Mouse (Mus musculus) CH12.LX (cell line): ENCODE data around the gene Yy1. TPM values are rescaled to one million over a fixed set of nuclear protein-coding genes. Genes with fewer than 3 reads are reported as not detected.

Source experiments
- DNase-seq: peaks from one replicate; pipeline ENCODE4 v3.0.0-alpha.2; 2013; ENCODE audit errors: extremely low read depth
- H3K27ac ChIP-seq: 2 replicates; pipeline ENCODE4 v1.5.1; 2012; ENCODE audit warnings: low read depth, mild to moderate bottlenecking, control low read depth, moderate library complexity; ENCODE audit not compliant: insufficient read depth
- H3K27me3 ChIP-seq: replicated peaks from 2 replicates; pipeline ENCODE3; 2012; ENCODE audit warnings: inconsistent platforms
- H3K36me3 ChIP-seq, 2 experiments: replicated peaks in 1 of 2; 2 replicates each; pipeline versions ENCODE3 to v1.6.1; 2012; ENCODE audit warnings: inconsistent platforms in 1 of 2, low read length in 1 of 2, mild to moderate bottlenecking in 1 of 2, mixed read lengths in 1 of 2, moderate library complexity in 1 of 2; ENCODE audit not compliant: control insufficient read depth in 1 of 2, insufficient read depth in 1 of 2
- H3K4me1 ChIP-seq, 2 experiments: 2 replicates each; pipeline ENCODE4 v1.6.1; 2012; ENCODE audit warnings: inconsistent platforms in 1 of 2, moderate library complexity in 1 of 2; ENCODE audit not compliant: insufficient read depth in 2 of 2, control insufficient read depth in 1 of 2
- H3K4me2 ChIP-seq: 2 replicates; pipeline ENCODE4 v1.6.1; 2012; ENCODE audit warnings: low read depth, mild to moderate bottlenecking, control low read depth; ENCODE audit not compliant: poor library complexity, insufficient read depth, severe bottlenecking
- H3K4me3 ChIP-seq, 3 experiments: fragments of 150-350 bp in 1 of 3; sonication (generic) in 1 of 3; replicated peaks in 1 of 3; 2 replicates each; pipeline versions ENCODE3 to v1.5.1; 2011 to 2012; ENCODE audit warnings: low read depth in 2 of 3, low read length in 2 of 3, mild to moderate bottlenecking in 2 of 3, moderate library complexity in 2 of 3, control low read depth in 1 of 3, improper control_type of control experiment in 1 of 3, inconsistent platforms in 1 of 3, mixed read lengths in 1 of 3; ENCODE audit not compliant: poor library complexity in 1 of 3
- H3K79me2 ChIP-seq: replicated peaks from 2 replicates; pipeline ENCODE4 v1.6.1; 2012; ENCODE audit warnings: mild to moderate bottlenecking, moderate library complexity; ENCODE audit not compliant: control insufficient read depth, poor library complexity, insufficient read depth, severe bottlenecking; ENCODE audit errors: extremely low read depth
- H3K9ac ChIP-seq: 2 replicates; pipeline ENCODE4 v1.6.1; 2012; ENCODE audit warnings: low read depth, mild to moderate bottlenecking, control low read depth, moderate library complexity; ENCODE audit not compliant: insufficient read depth
- H3K9me3 ChIP-seq: replicated peaks from 2 replicates; pipeline ENCODE3; 2012; ENCODE audit warnings: low read length, inconsistent platforms, mixed read lengths
- E2F4 ChIP-seq: IDR thresholded peaks from 2 replicates; pipeline ENCODE4 v1.6.1; 2011; ENCODE audit warnings: low read depth, low read length, improper control_type of control experiment; ENCODE audit not compliant: insufficient replicate concordance
- ELF1 ChIP-seq: IDR thresholded peaks from 2 replicates; pipeline ENCODE4 v1.6.1; 2014; ENCODE audit warnings: low read depth, mild to moderate bottlenecking, inconsistent platforms, low read length, improper control_type of control experiment
- EP300 ChIP-seq: IDR thresholded peaks from 2 replicates; pipeline ENCODE4 v1.6.1; 2011; ENCODE audit warnings: low read length, improper control_type of control experiment
- ETS1 ChIP-seq: conservative IDR thresholded peaks from 2 replicates; pipeline ENCODE4 v1.6.1; 2012; ENCODE audit warnings: low read depth, mild to moderate bottlenecking, inconsistent platforms, low read length, improper control_type of control experiment, moderate library complexity
- GABPA ChIP-seq: IDR thresholded peaks from 2 replicates; pipeline ENCODE4 v1.6.1; 2012; ENCODE audit warnings: low read depth, low read length, improper control_type of control experiment, inconsistent platforms; ENCODE audit not compliant: insufficient replicate concordance
- IRF4 ChIP-seq: IDR thresholded peaks from 2 replicates; pipeline ENCODE4 v1.6.1; 2014; ENCODE audit warnings: low read depth, mild to moderate bottlenecking, inconsistent platforms, low read length, improper control_type of control experiment
- JUND ChIP-seq: conservative IDR thresholded peaks from 2 replicates; pipeline ENCODE4 v1.6.1; 2011; ENCODE audit warnings: low read depth, low read length, improper control_type of control experiment
- MAFK ChIP-seq: IDR thresholded peaks from 2 replicates; pipeline ENCODE4 v1.6.1; 2011; ENCODE audit warnings: low read length, improper control_type of control experiment; ENCODE audit not compliant: insufficient replicate concordance
- MEF2A ChIP-seq: IDR thresholded peaks from 2 replicates; pipeline ENCODE4 v1.6.1; 2014; ENCODE audit warnings: low read depth, mild to moderate bottlenecking, inconsistent platforms, low read length, improper control_type of control experiment, borderline replicate concordance
- MXI1 ChIP-seq: IDR thresholded peaks from 2 replicates; pipeline ENCODE4 v1.6.1; 2011; ENCODE audit warnings: mild to moderate bottlenecking, low read depth, low read length, improper control_type of control experiment
- MYC ChIP-seq: IDR thresholded peaks from 2 replicates; pipeline ENCODE4 v1.6.1; 2011; ENCODE audit warnings: low read depth, mild to moderate bottlenecking, improper control_type of control experiment, low read length
- NELFE ChIP-seq: IDR thresholded peaks from 2 replicates; pipeline ENCODE4 v1.6.1; 2011; ENCODE audit warnings: low read depth, low read length, improper control_type of control experiment
- NRF1 ChIP-seq: IDR thresholded peaks from 2 replicates; pipeline ENCODE4 v1.6.1; 2014; ENCODE audit warnings: low read depth, mild to moderate bottlenecking, inconsistent platforms, low read length, improper control_type of control experiment, moderate library complexity
- POLR2A ChIP-seq: IDR thresholded peaks from 2 replicates; pipeline ENCODE4 v1.6.1; 2011; ENCODE audit warnings: low read depth, mild to moderate bottlenecking, improper control_type of control experiment, low read length
- POLR2AphosphoS2 ChIP-seq: IDR thresholded peaks from 2 replicates; pipeline ENCODE4 v1.6.1; 2011; ENCODE audit warnings: low read depth, low read length, improper control_type of control experiment
- RCOR1 ChIP-seq: conservative IDR thresholded peaks from 2 replicates; pipeline ENCODE4 v1.6.1; 2012; ENCODE audit warnings: low read depth, mild to moderate bottlenecking, inconsistent platforms, low read length, improper control_type of control experiment
- SIN3A ChIP-seq: IDR thresholded peaks from 2 replicates; pipeline ENCODE4 v1.6.1; 2012; ENCODE audit warnings: low read length, improper control_type of control experiment, inconsistent platforms
- SMC3 ChIP-seq: IDR thresholded peaks from 2 replicates; pipeline ENCODE4 v1.6.1; 2011; ENCODE audit warnings: low read depth, low read length, improper control_type of control experiment
- TBP ChIP-seq: conservative IDR thresholded peaks from 2 replicates; pipeline ENCODE4 v1.6.1; 2011; ENCODE audit warnings: low read depth, low read length, improper control_type of control experiment
- TCF12 ChIP-seq: IDR thresholded peaks from 2 replicates; pipeline ENCODE4 v1.6.1; 2014; ENCODE audit warnings: low read depth, mild to moderate bottlenecking, inconsistent platforms, low read length, improper control_type of control experiment
- UBTF ChIP-seq: IDR thresholded peaks from 2 replicates; pipeline ENCODE4 v1.6.1; 2012; ENCODE audit warnings: low read depth, mild to moderate bottlenecking, inconsistent platforms, low read length, improper control_type of control experiment, moderate library complexity
- USF1 ChIP-seq: IDR thresholded peaks from 2 replicates; pipeline ENCODE4 v1.6.1; 2014; ENCODE audit warnings: low read depth, mild to moderate bottlenecking, inconsistent platforms, low read length, improper control_type of control experiment
- ZC3H11A ChIP-seq: IDR thresholded peaks from 2 replicates; pipeline ENCODE4 v1.6.1; 2012; ENCODE audit warnings: low read depth, mild to moderate bottlenecking, inconsistent platforms, low read length, improper control_type of control experiment
- ZMIZ1 ChIP-seq: IDR thresholded peaks from 2 replicates; pipeline ENCODE4 v1.6.1; 2012; ENCODE audit warnings: low read depth, mild to moderate bottlenecking, inconsistent platforms, low read length, improper control_type of control experiment
- ZNF384 ChIP-seq: IDR thresholded peaks from 2 replicates; pipeline ENCODE4 v1.6.1; 2012; ENCODE audit warnings: low read depth, low read length, improper control_type of control experiment, inconsistent platforms
- dilution Hi-C: fragments of 300-500 bp; cut with MboI; formaldehyde crosslinking; loops from 2 replicates; pipeline ENCODE4 v1.14.3; 2020; ENCODE audit warnings: low sequenced_read_pairs; ENCODE audit not compliant: extremely low pct_unique_long_range_greater_than_20kb, extremely low pct_ligation_motif_present
- in situ Hi-C: fragments of 300-500 bp; cut with MboI; formaldehyde crosslinking; loops from 3 replicates; pipeline ENCODE4 v1.14.3; 2019; ENCODE audit warnings: low sequenced_read_pairs, low pct_ligation_motif_present, low pct_unique_long_range_greater_than_20kb, mixed read lengths
- polyA plus RNA-seq: library from polyadenylated mRNA; unstranded; fragments of >175 nt; gene quantifications from 2 replicates; pipeline ENCODE4 v1.2.1, GENCODE M21; 2012; ENCODE audit warnings: low read depth; ENCODE audit not compliant: insufficient read length
- total RNA-seq, 2 experiments: library from RNA; depleted of rRNA; stranded (reverse); fragments of 300-350 nt in 1 of 2; fragments of >200 nt in 1 of 2; gene quantifications; 2 replicates each; pipeline ENCODE4 v1.2.3; 2012 to 2014

The Yy1 gene
- total and polyA plus RNA-seq, 3 experiments = 30.8 to 56.8 (median 51.7) TPM

DNA sequence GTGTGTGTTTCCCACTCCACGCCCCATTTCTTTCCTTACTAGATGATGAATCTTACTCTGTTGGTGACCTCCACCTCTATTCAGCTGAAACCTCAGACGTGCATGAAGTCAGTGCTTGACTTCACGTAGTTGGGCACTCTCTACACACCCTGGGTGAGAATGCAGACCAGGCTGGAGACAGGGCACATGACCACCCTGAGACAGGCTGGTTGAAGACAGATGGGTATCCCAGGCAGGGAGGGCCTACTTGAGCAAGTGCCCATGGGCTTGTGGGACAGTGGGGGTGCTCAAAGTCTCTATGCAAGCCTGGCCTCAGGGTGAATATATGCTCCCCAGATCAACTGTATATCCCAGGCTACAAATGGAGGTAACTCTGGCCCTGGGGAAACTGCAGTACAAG is 41.6 kb downstream of the Yy1 start:
- Histone ChIP-seq H3K4me2 (no peak overlapping the region), H3K9ac (no peak overlapping the region), H3K4me1 (peaks cover 12 to 24% of the 10 kb centered on the region in 2 experiments), H3K27me3 (no peaks in the 10 kb centered on the region), H3K4me3 (no peak overlapping the region), H3K27ac (no peak overlapping the region), H3K79me2 (peaks cover 6% of the 10 kb centered on the region; the same call in 1 of the 2 replicates), H3K9me3 (no peaks in the 10 kb centered on the region), H3K36me3 (peaks cover 4 to 48% of the 10 kb centered on the region in 2 experiments)
- TF ChIP-seq POLR2A (no peak), GABPA (no peak), MYC (no peak), SMC3 (no peak), EP300 (no peak), IRF4 (no peak), E2F4 (no peak), UBTF (no peak), NRF1 (no peak), POLR2AphosphoS2 (no peak), MXI1 (no peak), SIN3A (no peak), RCOR1 (no peak), JUND (no peak), MAFK (no peak)
- dilution Hi-C loops = no loop called here
- in situ Hi-C loops = no loop called here
- no peak for DNase-seq

DNA sequence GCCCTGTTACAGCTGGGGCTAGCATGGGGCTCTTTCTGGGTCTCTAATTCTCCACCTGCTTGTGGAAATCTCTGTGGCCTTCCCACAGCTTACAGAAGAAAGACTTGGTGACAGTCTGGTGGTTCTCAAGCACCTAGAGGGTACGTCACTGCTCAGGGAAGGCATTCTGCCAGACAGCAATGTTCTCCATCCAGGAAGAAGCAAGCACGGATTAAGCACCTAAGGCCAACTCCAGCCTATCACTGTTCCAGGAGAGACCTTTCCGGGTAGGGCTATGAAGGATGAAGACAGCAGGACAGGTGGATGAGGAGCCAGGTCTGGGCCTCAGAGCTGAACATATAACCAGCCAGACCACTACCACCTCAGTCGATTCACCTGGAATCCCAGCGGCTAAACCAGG is 42.0 kb downstream of the Yy1 start:
- dilution Hi-C loops (no loop called here), in situ Hi-C loops (no loop called here)
- no peak overlapping the region for H3K4me2 ChIP-seq
- H3K27me3 ChIP-seq = no peaks in the 10 kb centered on the region
- H3K4me1 ChIP-seq = peaks cover 12 to 24% of the 10 kb centered on the region in 2 experiments
- peaks cover 6% of the 10 kb centered on the region; the same call in 1 of the 2 replicates for H3K79me2 ChIP-seq
- TF ChIP-seq RCOR1 = no peak
- TF ChIP-seq NELFE = no peak
- no peak for TF ChIP-seq SMC3
- TF ChIP-seq ZNF384 = no peak
- TF ChIP-seq ZC3H11A = no peak
- no peak for TF ChIP-seq IRF4
- TF ChIP-seq MYC = no peak
- no peak for TF ChIP-seq ZMIZ1
- no peak for TF ChIP-seq TCF12
- no peak for TF ChIP-seq USF1
- no peak for TF ChIP-seq MXI1
- TF ChIP-seq TBP = no peak
- TF ChIP-seq MEF2A = no peak
- TF ChIP-seq MAFK = no peak
- TF ChIP-seq ETS1 = no peak
- TF ChIP-seq ELF1 = no peak
- H3K9me3 ChIP-seq = no peaks in the 10 kb centered on the region
- no peak overlapping the region for H3K27ac ChIP-seq
- DNase-seq = no peak
- H3K4me3 ChIP-seq = no peak overlapping the region
- no peak overlapping the region for H3K9ac ChIP-seq
- peaks cover 4 to 49% of the 10 kb centered on the region in 2 experiments for H3K36me3 ChIP-seq
